Mouse (Mus musculus) cerebellum, adult 2 months (tissue): ENCODE data around the gene Ski. TPM values are rescaled to one million over a fixed set of nuclear protein-coding genes. Genes with fewer than 3 reads are reported as not detected.
A peak's percentile ranks its signal among the peaks of the same experiment; 100 is the strongest.

Experiments
- DNase-seq, 2 experiments: peaks; one replicate each; pipeline ENCODE4 v3.0.0; 2021
- H3K27ac ChIP-seq: fragments of 200-500 bp; 2 replicates; pipeline ENCODE4 v1.5.1; 2012; ENCODE audit warnings: low read length, control low read depth, inconsistent platforms; ENCODE audit not compliant: insufficient read depth
- H3K27me3 ChIP-seq: fragments of 200-500 bp; 2 replicates; pipeline ENCODE4 v1.6.1; 2012; ENCODE audit warnings: inconsistent platforms, mild to moderate bottlenecking, low read length, moderate library complexity; ENCODE audit not compliant: control insufficient read depth, insufficient read depth
- H3K4me1 ChIP-seq: fragments of 200-500 bp; 2 replicates; pipeline ENCODE4 v1.6.1; 2011; ENCODE audit warnings: low read length; ENCODE audit not compliant: control insufficient read depth, insufficient read depth
- H3K4me3 ChIP-seq: fragments of 200-500 bp; replicated peaks from 2 replicates; pipeline ENCODE3; 2011; ENCODE audit warnings: mild to moderate bottlenecking, low read depth, low read length, control low read depth; ENCODE audit not compliant: insufficient read depth
- CTCF ChIP-seq: fragments of 200-500 bp; IDR thresholded peaks from 2 replicates; pipeline ENCODE4 v1.5.1; 2011; ENCODE audit warnings: low read depth, mild to moderate bottlenecking, control low read depth, low read length, moderate library complexity, borderline replicate concordance; ENCODE audit not compliant: insufficient read depth
- POLR2A ChIP-seq: fragments of 200-500 bp; IDR thresholded peaks from 2 replicates; pipeline ENCODE4 v1.6.1; 2011; ENCODE audit warnings: low read length, control low read depth, borderline replicate concordance; ENCODE audit not compliant: insufficient read depth
- WGBS: fragments of 180-500 bp; shearing (Covaris S2); methylation state at CpG from one replicate; pipeline ENCODE4 v1.1.7; 2018; 5-methylcytosine and 5-hydroxymethylcytosine counted together
- polyA plus RNA-seq: library from polyadenylated mRNA; depleted of rRNA; stranded (reverse); fragments of >200 nt; gene quantifications from 2 replicates; pipeline ENCODE4 v1.2.3, GENCODE M21; 2012

Ski gene
- polyA plus RNA-seq, 1 experiment: 87.2 TPM

DNA sequence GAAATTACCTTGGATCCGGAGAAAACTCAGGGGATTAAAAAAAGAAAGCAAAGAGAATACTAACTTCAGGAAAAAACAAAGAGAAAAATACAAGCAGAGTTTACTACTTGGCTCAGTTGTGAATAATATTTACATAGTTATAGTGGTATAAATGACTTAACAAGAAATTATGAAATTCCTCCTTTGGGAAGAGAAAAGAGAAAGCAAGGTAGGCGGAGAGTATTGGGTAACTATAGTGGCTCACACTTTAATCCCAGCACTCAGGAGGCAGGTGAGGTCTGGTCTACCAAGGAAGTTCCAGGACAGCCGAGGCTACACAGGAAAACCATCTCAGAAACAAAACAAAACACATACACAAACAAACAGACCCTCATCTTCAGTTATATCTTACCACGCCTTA, 5.6 kb upstream of the Ski start:
- H3K4me3 ChIP-seq: no peak overlapping the region
- TF ChIP-seq POLR2A (no peak), CTCF (no peak)
- DNase-seq: no peak
- H3K27ac ChIP-seq: no peak overlapping the region
- H3K4me1 ChIP-seq: peaks cover 3% of the 10 kb centered on the region
- H3K27me3 ChIP-seq: no peaks in the 10 kb centered on the region
- 96% methylated on average over 4 of the region's 4 CpGs for WGBS

DNA sequence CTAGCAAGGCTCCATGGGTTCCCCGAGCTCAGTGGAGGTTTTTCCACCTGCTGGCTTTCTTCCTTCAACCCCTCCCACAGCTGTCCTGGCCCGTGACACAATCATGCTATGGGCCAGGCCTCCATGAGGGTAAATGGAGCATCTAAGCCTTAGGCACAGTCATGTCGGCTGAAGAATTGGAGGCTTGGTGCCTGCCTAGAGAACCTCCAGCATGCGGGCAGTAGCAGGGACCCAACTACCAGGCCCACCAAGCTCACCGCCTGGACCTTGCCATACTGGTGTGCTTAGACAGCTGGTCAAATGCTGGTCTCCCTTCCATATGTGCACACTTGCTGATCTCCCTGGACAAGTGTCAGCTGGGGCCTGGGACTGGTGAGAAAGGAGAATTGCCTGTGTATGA, 3.5 kb upstream of the Ski start:
- Histone ChIP-seq H3K4me1 (peaks cover 3% of the 10 kb centered on the region), H3K27ac (no peak overlapping the region), H3K27me3 (no peaks in the 10 kb centered on the region), H3K4me3 (no peak overlapping the region)
- WGBS: 75% methylated on average over 5 of the region's 5 CpGs
- TF ChIP-seq POLR2A: no peak
- no peak for TF ChIP-seq CTCF
- no peak for DNase-seq

DNA sequence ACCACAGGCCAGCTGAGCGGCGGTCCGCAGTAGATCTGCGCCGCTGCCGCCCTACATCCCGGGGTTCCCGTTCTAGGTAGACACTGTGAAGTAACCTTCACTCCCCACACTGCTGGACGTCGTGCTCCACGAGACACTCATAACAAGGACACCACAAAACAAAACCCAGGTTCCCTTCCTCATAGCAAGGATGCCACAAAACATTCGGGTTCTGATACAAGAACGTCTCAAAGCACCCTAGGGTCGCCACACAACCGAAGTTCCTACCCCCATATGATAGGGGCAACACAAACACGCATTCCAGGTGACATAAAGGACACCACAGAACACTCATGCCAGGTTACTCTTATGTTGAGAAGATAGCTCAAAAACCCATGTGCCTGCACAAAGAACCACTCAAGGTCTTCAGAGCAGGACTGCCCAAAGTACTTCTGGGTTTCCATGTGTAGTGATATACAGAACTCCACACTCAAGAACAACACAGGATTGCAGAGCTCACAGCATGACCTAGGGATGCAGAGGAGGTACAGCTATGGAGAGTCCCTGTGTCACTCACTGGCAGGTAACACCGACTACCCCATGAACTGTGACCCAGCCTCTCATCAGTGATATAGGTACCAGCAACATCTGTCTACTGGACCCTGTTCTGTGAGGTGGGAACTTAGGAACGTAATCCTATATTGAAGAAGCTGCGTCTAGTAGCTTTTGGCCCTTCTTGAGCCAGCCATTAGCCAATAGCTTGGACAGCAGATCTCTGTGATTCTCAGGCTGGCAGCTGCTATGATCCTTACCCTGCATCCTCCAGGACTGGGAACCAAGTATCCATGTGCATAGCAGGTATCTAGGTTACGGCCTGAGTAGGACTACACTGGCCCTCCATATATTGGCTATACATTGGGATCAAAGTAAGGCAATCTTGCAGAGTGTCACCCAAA, 1.5 kb upstream of the Ski start:
- Histone ChIP-seq H3K4me3 (peak overlapping the region; percentile 78), H3K27ac (peak overlapping the region; percentile 99), H3K27me3 (no peaks in the 10 kb centered on the region), H3K4me1 (peaks cover 3% of the 10 kb centered on the region)
- DNase-seq: no peak
- TF ChIP-seq POLR2A (no peak), CTCF (no peak)
- 28% methylated on average over 20 of the region's 20 CpGs for WGBS

DNA sequence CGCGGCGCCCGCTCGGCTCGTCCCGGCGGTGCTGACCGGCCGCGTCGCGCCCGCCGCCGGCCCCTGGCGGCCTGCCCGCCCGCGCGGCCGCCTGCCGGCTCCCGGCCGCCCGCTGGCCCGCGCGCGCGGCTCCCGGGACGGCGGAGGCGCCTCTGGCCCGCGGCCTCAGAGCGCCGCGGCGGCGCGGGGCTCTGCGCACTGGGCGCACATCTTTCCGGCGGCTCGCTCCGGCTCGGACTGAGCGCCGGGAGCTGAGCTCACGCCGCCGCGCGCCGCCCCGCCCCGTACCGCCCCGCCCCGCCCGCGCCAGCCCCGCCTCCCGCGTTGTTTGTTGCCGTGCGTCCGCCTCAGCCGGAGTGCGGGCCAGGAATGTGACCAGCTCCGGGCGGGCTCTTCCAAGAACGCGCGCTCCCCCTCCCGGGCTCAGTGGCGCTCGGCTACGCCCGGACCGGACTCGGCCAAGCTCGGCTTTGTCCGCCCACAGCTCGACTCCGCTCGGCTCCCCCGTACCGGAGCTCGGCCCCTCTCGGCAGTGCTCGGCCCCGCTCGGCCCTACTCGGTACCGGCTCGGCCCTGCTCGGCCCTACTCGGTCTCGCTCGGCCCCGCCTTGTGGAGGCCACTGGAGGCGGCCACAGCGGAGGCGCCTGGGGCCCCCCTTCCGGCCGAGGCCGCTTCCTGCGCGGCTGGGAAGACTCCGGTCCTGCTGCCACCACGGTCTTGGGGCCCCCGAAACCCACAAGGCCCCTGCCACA, 625 bp upstream of the Ski start:
- Histone ChIP-seq H3K27me3 (no peaks in the 10 kb centered on the region), H3K4me3 (peak overlapping the region; percentile 78), H3K27ac (peak overlapping the region; percentile 99), H3K4me1 (peaks cover 3% of the 10 kb centered on the region)
- DNase-seq: peak; percentile 98 to 100
- TF ChIP-seq POLR2A: peak; percentile 74
- no peak for TF ChIP-seq CTCF
- WGBS: 10% methylated on average over 102 of the region's 116 CpGs

DNA sequence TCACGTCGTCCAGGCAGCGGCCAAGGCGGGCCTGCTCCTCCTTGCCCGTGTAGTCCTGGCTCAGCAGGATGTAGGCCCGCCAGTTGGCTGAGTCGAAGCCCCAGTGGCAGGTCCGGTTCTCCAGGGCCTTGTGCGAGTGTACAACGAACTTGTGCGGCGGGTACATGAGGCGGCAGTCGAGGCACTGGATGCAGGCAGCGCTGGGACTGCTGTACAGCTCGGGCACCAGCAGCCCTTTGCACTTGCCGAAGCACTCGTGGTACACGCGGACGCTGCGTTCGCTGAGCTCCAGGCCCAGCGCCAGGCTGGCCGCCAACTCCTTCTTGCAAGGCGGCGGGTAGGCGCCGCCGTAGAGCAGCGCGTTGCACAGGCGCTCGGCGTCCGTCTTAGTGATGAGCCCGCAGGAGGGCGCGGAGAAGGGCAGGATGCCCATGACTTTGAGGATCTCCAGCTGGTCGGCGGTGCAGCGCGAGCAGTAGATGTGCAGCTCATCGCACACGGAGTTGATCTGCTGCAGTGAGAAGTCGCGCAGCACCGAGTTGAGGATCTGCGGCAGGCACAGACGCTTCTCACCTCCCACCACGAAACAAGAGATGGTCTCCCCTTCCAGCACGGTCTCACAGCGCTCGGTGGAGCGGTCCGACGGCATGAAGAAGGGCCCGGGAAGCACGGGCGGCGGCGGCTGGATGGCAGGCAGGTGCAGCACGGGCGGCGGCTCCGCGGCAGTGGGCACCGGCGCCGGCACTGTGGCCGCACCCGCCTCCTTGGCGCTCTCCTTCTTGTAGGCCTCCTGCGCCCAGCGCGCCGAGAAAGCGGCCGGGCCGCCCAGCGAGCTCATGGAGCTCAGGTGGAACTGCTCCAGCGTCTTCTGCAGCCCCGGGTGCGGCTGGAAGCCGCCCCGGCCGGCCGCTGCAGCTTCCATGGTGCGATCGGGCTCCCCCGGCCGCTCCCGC, 517 bp downstream of the Ski start:
- no peaks in the 10 kb centered on the region for H3K27me3 ChIP-seq
- H3K4me1 ChIP-seq: peaks cover 7% of the 10 kb centered on the region
- H3K27ac ChIP-seq: peak overlapping the region; percentile 93
- peak; percentile 86 to 88 for DNase-seq
- no peak for TF ChIP-seq CTCF
- TF ChIP-seq POLR2A: 0 out of 2 replicates have a peak, but pooled peaks have one; percentile 18
- whole genome bisulfite sequencing: under 1% methylated on average over 89 of the region's 93 CpGs
- H3K4me3 ChIP-seq: peak overlapping the region; percentile 97

DNA sequence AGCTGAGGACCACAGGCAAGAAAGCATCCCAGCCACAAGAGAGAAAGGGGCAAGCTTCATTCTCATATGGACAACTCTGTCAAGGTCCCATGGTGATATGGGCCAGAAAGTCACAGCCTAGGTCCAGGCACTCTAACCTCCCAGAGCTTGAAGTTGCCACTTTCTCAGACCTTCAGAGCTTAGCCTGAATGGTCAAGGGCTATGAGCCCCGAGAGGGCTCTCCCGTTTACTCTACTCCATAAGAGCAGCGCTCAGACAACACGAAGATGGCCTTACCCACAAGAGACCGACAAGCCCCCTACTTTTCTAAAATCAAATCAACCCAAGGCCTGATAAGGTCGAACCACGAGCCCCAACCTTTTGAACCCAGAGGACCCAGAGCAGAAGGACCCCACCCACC, 1.3 kb downstream of the Ski start:
- Histone ChIP-seq H3K27ac (peak overlapping the region; percentile 47), H3K4me1 (peaks cover 12% of the 10 kb centered on the region), H3K27me3 (no peaks in the 10 kb centered on the region)

More for the DNA sequence above, 1.3 kb downstream of the Ski start:
- peak overlapping the region; percentile 97 for H3K4me3 ChIP-seq
- DNase-seq: no peak
- WGBS: 1% methylated on average over 7 of the region's 7 CpGs
- TF ChIP-seq POLR2A (no peak), CTCF (no peak)
